Mouse (Mus musculus): ENCODE results near the gene H2afj.

Gene H2afj

GRCm38 (mm10) chr6:136847267-136847666 is 39.2 kb downstream of the H2afj start:
- no peak for DNase-seq (ENCODE audit: low spot score in 2 of 2)

- peak; percentile 26 to 36 for DNase-seq (ENCODE audit: low spot score in 2 of 2)
These were observed 39.7 kb downstream of the H2afj start for GRCm38 (mm10) chr6:136847790-136848189.

GRCm38 (mm10) chr6:136848399-136848798 is 40.4 kb downstream of the H2afj start:
- DNase-seq (ENCODE audit: low spot score in 2 of 2) = no peak

- no peak for DNase-seq (ENCODE audit: low spot score in 2 of 2)
These were observed 40.9 kb downstream of the H2afj start for GRCm38 (mm10) chr6:136848971-136849370.

- no peak for DNase-seq (ENCODE audit: low spot score in 2 of 2)
These were observed 42.2 kb downstream of the H2afj start for GRCm38 (mm10) chr6:136850267-136850666.

- DNase-seq (ENCODE audit: low spot score in 2 of 2) = no peak
These were observed 44.3 kb downstream of the H2afj start for GRCm38 (mm10) chr6:136852348-136852747.

GRCm38 (mm10) chr6:136852762-136853161 is 44.7 kb downstream of the H2afj start:
- DNase-seq (ENCODE audit: low spot score in 2 of 2) = no peak

- no peak for DNase-seq (ENCODE audit: low spot score in 2 of 2)
These were observed 46.3 kb downstream of the H2afj start for GRCm38 (mm10) chr6:136854361-136854781.

- DNase-seq (ENCODE audit: low spot score in 2 of 2) = no peak
These were observed 47.1 kb downstream of the H2afj start for GRCm38 (mm10) chr6:136855183-136855582.

GRCm38 (mm10) chr6:136856071-136856636 is 48.1 kb downstream of the H2afj start:
- no peak for DNase-seq (ENCODE audit: low spot score in 2 of 2)

- no peak for DNase-seq (ENCODE audit: low spot score in 2 of 2)
These were observed 49.3 kb downstream of the H2afj start, which contains the start of gene Art4 for GRCm38 (mm10) chr6:136857186-136857872. Gene Art4, minus strand, starts transcription at chr6:136857733.

GRCm38 (mm10) chr6:136857873-136858260 is 49.8 kb downstream of the H2afj start:
- no peak for DNase-seq (ENCODE audit: low spot score in 2 of 2)

GRCm38 (mm10) chr6:136858420-136858819 is 50.4 kb downstream of the H2afj start:
- DNase-seq (ENCODE audit: low spot score in 2 of 2) = no peak
